In the genomic region with DNA sequence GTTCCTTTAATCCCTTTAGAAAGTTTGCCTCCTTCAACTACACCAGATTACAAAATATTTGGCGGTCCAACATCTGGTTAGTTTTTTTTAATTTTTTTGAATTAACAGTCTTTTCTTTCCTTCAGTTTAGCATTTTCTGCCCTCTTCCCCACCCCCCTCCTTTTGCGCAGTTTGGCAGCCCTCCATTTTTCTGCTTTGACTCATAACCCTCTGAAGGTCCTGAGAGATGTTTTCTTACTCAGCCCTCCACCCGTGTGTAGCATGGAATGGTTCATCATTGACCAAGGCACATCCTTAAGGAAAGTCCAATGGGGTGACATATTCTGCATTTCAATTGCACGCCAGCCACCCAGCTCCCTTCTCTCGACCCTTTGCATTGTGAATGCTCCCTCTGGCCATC, we compare ENCODE assay signal across 17 mouse cellular contexts.
"Had no signal": no experiment of that assay in that cellular context is flagged by ENCODE, and none has a peak within 500 bp of the region (broad histone marks: within the 10 kb centered on the region; RNA-seq: fewer than 3 reads in every experiment).

No protein-coding gene starts in this region.

- H3K27ac ChIP-seq: kidney, postnatal 0 days; limb, embryonic 15.5 days; liver, embryonic 13.5 days; lung, embryonic 15.5 days; macrophage; midbrain, embryonic 15.5 days; neural tube, embryonic 12.5 days had no signal

- H3K4me1 ChIP-seq: limb, embryonic 15.5 days; liver, embryonic 13.5 days; lung, embryonic 15.5 days; midbrain, embryonic 15.5 days; neural tube, embryonic 12.5 days had no signal

- H3K4me3 ChIP-seq: limb, embryonic 15.5 days; liver, embryonic 13.5 days; lung, embryonic 15.5 days; megakaryocyte, embryonic 14.5 days; midbrain, embryonic 15.5 days; neural tube, embryonic 12.5 days had no signal

- DNase-seq: kidney, postnatal 36 days; layer of hippocampus, adult 9-11 months; layer of hippocampus, postnatal 36 days; liver, embryonic 13.5 days; liver, postnatal 0 days; lung, postnatal 14 days; right cerebral cortex, postnatal 4 days; spleen, adult 18-20 months; thymus, adult 2 months; thymus, postnatal 25 days had no signal

- H3K9me3 ChIP-seq: limb, embryonic 15.5 days; liver, embryonic 13.5 days; lung, embryonic 15.5 days; midbrain, embryonic 15.5 days; neural tube, embryonic 12.5 days had no signal

- H3K27me3 ChIP-seq: limb, embryonic 15.5 days; liver, embryonic 13.5 days; lung, embryonic 15.5 days; midbrain, embryonic 15.5 days; neural tube, embryonic 12.5 days had no signal
